Mouse (Mus musculus): Measurements from ENCODE around the gene Lrp2.

DNA sequence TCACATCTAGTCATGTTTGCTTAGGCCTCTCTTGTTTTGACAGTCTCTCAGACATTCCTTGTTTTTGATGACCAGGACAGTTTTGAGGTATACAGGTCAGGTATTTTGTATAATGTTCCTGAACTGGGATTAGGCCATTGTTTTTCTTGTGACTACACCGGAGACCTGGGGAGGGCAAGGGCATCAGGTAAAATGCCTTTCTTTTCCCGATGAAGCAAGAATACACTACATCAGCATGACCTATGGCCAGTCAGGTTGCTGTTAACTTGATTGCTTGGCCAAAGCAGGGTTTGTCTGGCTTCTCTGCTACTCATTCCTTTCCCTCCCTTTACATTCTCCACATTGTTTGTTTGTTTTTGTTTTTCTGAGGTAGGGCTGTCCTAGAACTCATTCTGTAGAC lies 7.3 kb upstream of the Lrp2 start:
- TF ChIP-seq CTCF (IDR thresholded peaks at IDR 0.05; ENCODE audit: borderline replicate concordance, control insufficient read depth, extremely low read depth, insufficient read depth, low read length, poor library complexity) (no peak), POLR2A (IDR thresholded peaks at IDR 0.05; ENCODE audit: control insufficient read depth, extremely low read depth, insufficient read depth, low read length, poor library complexity) (no peak)
